Mouse (Mus musculus) splenic B cell, adult 2 months (primary cell): ENCODE data around the gene Nnat.

Experiments used
- DNase-seq: peaks from one replicate; pipeline ENCODE4 v3.0.0-alpha.2; 2011; ENCODE audit warnings: low read depth, low spot score
- H3K27me3 ChIP-seq: 2 replicates; pipeline ENCODE4 v1.6.1; 2012; ENCODE audit warnings: mild to moderate bottlenecking, low read length, moderate library complexity, mixed read lengths; ENCODE audit not compliant: control insufficient read depth, poor library complexity, insufficient read depth, severe bottlenecking
- H3K36me3 ChIP-seq: 2 replicates; pipeline ENCODE4 v1.6.1; 2012; ENCODE audit warnings: mild to moderate bottlenecking, low read length, moderate library complexity, mixed read lengths; ENCODE audit not compliant: control insufficient read depth, poor library complexity, insufficient read depth, severe bottlenecking

Nnat gene

DNA sequence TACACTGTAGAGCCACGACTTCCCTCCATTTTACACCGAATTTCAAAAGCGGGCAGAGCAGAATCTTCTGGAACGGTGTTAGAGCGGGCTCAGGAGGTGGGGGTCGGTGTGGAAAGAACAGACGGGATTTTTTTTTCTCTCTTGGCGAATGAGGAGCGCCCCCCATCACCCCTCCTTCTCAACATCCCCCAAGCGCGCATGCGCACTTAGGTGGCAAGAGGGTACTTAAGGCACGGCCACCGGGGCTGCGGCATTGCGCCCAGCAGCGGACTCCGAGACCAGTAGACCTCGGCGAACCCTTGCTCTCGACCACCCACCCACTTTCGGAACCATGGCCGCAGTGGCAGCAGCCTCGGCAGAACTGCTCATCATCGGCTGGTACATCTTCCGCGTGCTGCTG lies at the start of gene Nnat:
Nnat (plus strand) TSS at position 221 of the 400 bp plus-strand sequence.
- peak; percentile 10 for DNase-seq
- 0 out of 2 replicates have a peak, but pooled peaks cover 3% of the 10 kb centered on the region for H3K36me3 ChIP-seq

DNA sequence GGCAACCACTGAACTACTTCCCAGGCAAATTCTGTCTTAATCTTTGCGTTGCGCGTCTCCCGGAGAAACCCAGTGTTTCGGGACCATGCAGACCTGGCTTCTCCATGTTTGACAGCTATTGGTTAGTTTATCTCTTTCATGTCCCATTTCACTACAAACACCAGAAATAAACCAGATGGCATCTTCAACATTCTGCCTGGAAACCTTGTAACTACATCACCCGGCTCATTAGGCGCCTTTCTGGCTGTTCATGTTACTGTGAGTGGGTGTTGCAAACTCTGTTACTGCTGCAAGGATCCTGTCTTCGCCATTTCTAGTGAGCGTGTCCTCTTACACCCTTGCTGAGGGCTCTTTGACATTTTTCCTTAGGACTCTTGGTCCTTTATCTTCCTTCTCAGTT lies 47.0 kb upstream of the Nnat start:
- H3K36me3 ChIP-seq: no peaks in the 10 kb centered on the region
- no peak for DNase-seq
- H3K27me3 ChIP-seq: no peaks in the 10 kb centered on the region

More for the DNA sequence above, at the start of gene Nnat:
- H3K27me3 ChIP-seq: no peaks in the 10 kb centered on the region

DNA sequence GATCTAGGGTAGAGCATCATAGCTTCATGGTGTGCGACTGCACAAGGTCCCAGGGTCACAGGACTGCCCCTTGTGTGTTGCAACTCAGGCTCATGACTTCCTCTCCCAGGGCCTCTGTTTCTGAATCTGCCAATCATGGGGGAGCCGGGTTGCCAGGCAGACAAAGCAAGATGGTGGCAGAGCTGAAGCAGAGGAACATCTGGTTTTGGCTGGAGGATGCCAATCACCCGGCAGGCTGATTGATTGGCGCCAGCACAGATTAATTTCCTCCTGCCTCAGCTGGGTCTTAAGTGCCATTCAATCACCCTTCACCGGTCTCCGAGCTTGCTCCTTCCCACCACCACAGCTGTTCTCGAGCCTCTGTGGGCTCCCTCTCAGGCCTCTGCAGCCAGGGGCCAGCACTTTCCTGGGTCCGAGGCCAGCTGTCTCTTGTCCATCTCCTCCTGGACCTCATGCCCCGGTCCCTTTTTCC lies 46.1 kb upstream of the Nnat start:
- no peak for DNase-seq
- no peaks in the 10 kb centered on the region for H3K27me3 ChIP-seq
- H3K36me3 ChIP-seq: no peaks in the 10 kb centered on the region

DNA sequence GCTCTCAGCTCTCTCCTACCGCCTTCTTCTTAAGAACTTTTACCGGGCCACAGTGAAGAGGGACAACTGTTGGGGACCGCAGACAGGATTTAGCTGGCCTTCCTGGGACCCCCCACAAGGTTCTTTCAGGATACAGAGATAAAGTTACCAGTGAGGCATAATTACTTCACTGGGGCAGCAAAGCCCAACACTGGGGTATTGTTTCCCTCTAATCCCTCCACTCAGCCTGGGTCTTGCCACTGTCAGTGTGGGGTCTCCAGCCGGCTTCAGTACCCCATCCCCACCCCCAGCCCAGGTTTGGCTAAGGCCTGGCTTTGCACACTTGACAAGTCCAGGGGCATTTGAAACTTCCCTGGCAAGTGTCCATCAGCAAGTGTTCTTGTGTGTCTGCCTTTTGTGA lies 45.5 kb upstream of the Nnat start:
- Histone ChIP-seq H3K36me3 (no peaks in the 10 kb centered on the region), H3K27me3 (no peaks in the 10 kb centered on the region)
- no peak for DNase-seq

DNA sequence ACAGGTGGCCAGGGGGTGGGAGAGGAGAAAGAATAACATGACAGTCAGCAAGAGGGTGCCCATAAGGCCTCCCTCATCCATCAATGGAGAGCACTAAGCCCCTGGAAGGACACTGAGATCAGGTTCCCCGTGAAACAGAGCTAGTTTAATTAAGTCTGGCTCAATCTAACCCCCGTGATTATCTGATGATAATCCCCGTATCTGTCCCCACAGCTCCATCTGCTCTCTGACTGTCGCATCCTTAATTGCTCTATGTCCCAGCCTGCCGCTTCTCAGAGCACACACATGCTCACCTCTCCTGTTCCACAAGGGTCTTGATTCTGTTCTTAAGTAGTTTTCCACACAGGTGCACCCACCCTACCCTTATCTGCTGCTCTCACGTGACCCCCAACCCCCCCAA lies 42.4 kb upstream of the Nnat start:
- Histone ChIP-seq H3K27me3 (no peaks in the 10 kb centered on the region), H3K36me3 (no peaks in the 10 kb centered on the region)
- no peak for DNase-seq

DNA sequence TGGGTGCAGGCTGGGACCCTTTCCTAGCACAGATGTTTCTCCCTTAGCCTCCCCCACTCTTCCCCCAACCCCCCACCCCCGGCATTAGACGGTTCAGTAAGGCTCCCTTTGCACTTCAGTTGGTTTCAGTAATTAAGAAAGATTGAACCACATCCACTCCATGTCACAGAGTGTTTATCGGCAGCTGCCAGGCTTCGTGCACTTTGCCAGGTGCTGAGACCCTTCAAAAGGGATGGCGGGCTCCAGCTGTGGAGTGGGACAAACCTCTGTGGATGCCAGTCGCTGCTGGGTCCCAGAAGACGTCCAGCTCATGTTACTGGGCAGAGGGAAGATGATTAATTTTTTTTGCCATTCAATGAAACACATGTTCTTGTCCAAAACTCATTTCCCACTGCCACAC lies 41.4 kb upstream of the Nnat start:
- no peaks in the 10 kb centered on the region for H3K36me3 ChIP-seq
- DNase-seq: no peak
- H3K27me3 ChIP-seq: no peaks in the 10 kb centered on the region

DNA sequence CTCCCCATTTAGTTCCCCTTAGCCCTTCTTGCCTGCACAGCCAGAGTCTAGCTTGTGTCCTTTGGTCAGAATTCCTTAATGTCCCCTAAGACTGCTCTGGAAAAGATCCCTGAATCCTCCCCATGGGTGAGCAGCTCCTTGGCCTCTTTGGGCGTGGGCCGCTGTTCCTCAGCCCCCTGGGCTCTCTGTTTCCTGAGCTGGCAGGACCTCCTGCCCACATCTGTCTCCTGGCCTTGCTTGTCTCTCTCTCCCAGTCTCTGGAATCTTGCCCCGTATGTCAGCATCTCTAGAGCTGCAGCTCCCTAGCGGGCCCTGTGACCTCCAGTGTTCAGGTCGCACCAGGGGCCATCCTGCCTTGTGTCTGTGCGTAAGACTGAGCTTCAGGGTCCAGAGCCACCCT lies 40.4 kb upstream of the Nnat start:
- Histone ChIP-seq H3K27me3 (no peaks in the 10 kb centered on the region), H3K36me3 (no peaks in the 10 kb centered on the region)
- DNase-seq: no peak

DNA sequence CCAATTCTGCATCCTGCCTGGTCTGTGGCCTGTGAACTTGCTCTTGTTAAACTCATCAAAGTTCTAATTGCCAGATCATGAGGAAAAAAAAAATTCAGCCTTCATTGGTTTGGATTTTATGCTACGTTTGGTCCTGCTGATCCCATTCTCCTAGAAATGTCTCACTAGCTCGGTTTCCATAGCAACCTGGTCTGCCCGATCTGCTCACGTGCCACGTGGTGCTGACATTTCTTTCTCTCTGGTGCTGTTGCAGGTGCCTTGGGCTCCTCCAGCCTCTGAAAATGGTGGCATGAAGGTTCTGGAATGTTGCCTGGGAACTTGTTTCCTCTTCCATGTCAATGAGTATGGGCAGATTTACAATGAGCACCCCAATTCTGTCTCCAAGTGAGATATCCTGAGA lies 39.4 kb upstream of the Nnat start:
- no peak for DNase-seq
- H3K36me3 ChIP-seq: no peaks in the 10 kb centered on the region

DNA sequence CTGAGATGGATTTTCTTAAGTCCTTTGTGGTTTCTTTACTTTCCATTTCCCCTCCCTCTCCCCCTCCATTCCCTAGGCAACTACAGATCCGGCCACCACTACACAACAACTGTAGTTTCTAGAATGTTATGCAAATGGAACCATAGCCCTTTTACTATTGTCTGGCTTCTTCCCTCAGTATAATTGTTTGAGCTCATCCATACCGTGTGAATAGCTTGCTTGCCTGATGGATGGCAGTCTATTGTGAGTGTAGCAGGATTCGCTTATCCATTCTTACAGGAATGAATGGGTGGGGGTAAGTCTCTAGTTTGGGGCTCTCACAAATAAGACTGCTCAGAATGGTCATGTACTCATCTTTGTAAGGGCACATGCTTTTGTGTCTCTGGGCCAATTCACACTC lies 37.3 kb upstream of the Nnat start:
- H3K36me3 ChIP-seq: no peaks in the 10 kb centered on the region
- no peaks in the 10 kb centered on the region for H3K27me3 ChIP-seq
- DNase-seq: no peak

More for the DNA sequence above, 39.4 kb upstream of the Nnat start:
- no peaks in the 10 kb centered on the region for H3K27me3 ChIP-seq

DNA sequence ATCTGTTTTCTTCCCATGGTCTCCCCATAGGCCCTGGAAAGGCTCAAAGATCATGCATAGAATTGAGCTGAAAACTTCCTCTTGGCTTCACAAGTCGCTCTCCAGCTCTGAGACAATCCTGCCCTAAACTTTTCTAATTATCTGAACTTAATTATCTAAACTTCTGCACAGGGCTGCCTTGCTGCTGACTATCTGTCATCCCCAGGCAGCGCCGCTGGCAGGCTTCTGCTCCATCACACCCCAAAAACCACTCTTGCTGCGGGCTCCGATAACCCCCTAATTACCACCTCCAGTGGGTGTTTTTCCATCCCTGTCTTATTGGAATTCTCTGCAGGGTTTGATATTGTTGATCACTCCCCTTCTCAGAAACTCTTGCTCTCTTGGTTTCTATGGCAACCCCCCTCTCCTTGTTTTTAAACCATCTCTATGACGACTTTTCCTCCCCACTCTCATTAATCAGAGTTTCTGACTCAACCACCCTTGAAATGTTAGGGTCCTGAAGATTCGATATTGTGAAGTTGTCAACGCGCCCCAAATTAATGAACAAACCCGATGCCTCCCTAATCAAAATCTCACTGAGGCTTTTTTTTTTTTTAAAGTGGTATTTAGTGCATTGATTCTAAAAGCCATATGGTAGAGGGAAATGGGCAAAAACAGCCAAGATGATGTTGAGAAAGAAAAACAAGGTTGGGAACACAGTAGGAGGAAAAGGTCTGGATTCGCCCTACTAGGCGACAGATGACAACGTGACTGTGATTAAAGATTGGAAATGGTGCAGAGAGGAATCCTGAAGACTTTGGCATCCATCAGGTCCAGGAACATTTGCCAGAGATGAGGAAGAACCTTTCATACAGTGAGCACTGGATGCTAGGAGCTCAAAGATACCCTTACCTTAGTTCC lies 29.6 kb upstream of the Nnat start:
- DNase-seq: no peak
- Histone ChIP-seq H3K36me3 (no peaks in the 10 kb centered on the region), H3K27me3 (no peaks in the 10 kb centered on the region)

DNA sequence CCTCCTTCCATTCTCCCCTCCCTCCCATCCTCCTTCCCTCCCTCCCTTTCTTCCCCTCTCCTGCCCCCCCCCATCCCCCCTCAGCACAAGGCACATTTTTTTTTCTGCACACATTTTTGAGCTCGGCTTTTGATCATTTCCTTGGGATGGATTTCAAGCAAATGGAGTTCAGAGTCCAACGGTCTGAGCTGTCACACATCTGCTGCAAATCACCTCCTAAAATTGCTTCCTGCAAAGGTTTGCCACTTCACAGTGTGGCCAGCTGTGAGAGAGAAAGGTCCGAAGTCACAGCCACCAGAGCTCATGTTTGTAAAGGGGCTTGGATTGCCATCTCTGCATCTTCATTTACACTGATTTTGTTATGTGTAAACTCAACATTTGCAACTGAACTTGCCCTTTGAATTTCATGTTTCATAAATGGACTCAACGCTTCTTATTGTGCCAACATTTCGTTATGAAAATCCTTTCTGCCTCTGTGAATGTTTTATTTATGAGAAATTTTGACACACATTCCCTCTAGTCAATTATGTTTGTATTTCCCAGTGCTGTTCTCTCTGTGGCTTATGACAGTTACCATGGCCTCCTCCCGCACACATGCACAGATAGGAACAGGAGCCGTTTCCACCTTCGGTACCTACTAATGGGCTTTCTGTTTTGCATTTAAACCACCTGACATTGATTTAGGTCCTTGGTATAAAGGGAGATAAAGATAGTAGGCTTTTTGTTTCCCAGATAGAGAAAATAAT lies 28.0 kb upstream of the Nnat start:
- Histone ChIP-seq H3K27me3 (no peaks in the 10 kb centered on the region), H3K36me3 (no peaks in the 10 kb centered on the region)
- DNase-seq: no peak

DNA sequence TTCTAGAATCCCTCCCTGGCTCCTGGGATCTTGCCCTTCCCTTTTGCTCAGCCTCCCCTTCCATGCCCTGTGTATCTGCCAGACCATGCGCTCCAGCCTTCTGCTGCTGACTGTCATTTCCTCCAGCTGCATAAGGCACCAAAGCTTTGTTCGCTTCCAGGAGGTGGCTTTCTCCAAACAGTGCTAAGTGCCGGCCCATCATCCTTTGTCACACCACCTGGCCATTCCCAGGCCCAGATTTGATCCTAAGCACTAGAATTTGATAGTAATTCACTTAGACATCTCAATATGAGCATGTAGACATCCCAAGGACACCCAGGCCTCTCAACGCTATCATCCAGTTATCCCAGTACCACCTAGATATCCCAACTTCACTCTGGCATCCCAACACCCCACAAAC lies 25.7 kb upstream of the Nnat start:
- no peaks in the 10 kb centered on the region for H3K36me3 ChIP-seq
- no peaks in the 10 kb centered on the region for H3K27me3 ChIP-seq
- DNase-seq: no peak

DNA sequence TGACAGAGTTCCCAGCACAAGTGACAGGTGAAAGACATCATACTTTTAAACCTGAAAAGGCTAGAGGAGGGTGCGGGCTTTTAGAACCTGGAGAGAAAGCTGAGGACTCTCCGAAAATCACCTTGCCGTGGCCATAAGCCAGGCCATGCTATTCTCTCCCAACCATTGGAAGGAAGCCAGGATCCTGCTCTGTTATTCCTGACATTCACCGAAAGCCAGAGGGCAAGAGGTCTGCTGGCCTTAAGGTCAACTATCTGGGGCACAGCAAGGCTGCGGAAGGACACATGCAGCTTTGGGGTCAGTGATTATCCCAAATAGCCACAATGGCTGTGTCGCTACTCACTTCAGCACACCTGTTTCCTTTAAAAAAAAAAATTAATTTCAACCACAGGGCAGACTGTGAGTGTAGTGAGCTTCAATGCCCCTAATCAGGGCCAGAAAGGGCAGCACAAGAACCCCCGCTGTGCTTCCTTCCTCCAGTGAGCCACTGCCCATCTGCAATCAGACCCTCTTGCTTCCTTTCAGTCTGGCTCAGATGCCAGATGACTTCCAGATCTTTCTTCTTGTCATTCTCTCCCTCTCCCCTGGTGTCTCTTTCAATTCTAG lies 23.3 kb upstream of the Nnat start:
- H3K27me3 ChIP-seq: no peaks in the 10 kb centered on the region
- no peaks in the 10 kb centered on the region for H3K36me3 ChIP-seq
- DNase-seq: no peak

DNA sequence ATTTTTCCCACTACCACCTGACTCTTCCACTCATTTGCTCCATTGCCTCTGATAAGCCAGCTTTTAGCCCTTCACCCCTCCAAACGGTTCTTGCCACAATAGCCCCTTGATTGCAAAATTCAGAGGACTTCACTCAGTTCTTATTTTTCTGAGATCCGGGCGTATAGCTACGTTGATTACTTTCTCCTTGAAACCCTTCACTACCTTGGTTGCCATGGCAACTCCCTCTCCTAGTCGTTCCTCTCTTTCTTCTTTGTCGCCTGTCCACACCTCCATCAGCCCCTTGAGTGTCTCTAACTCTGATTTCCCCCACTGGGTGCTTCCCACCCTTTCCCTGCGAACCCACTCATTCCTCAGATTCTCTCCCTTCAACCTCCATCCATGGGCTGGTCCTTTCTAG lies 22.8 kb upstream of the Nnat start:
- no peaks in the 10 kb centered on the region for H3K36me3 ChIP-seq
- H3K27me3 ChIP-seq: no peaks in the 10 kb centered on the region
- no peak for DNase-seq
